Mouse (Mus musculus) spleen, postnatal 4 days (tissue): ENCODE measurements around the gene Micall1.
A peak's percentile ranks its signal among the peaks of the same experiment; 100 is the strongest.

Experiments
- DNase-seq, 2 experiments: peaks; one replicate each; pipeline ENCODE4 v3.0.0; 2022; ENCODE audit warnings: low spot score in 2 of 2

The Micall1 gene

GRCm38 (mm10) chr15:79097135-79097534, 11.6 kb upstream of the Micall1 start:
- DNase-seq = no peak

DNA sequence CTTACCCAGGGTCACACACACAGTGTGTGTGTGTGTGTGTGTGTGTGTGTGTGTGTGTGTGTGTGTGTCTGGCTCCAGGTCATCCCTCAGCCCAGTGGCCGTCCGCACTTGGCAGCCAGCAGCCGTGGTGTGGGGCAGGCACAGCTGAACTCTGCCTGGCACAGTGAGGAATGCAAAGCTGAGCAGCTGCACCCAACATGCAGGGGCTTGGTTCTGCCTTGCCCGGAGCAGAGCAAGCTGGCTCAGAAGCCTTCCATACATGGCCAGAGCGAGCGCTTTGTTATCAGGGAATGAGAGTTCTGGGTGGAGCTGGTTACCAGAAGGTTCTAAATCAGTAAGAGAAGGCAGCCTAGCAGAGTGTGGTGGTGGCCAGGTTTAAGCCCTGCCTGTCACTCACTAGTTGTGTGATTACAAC, 11.1 kb upstream of the Micall1 start:
- DNase-seq = no peak

DNA sequence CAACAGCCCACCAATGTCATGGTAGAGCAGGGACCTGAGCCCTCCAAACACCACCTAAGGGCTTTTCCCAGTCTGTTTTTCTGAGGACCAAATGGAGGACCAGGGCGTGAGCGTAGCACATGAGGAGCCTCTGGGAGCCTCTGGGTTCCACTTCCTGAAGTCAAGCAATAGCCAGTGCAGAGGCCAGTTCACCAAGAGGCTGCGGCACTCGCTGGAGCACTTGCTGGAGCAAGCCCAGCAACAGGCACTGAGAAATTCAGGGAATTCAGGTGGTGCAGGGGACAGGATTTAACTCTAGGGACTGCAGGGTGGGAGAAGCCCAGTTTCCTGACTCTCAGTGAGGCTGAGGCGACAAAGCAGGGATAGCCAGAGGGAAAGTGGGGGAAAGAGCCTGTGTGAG, 10.5 kb upstream of the Micall1 start:
- DNase-seq = no peak

GRCm38 (mm10) chr15:79098868-79099267, 9.8 kb upstream of the Micall1 start:
- DNase-seq = no peak

- no peak for DNase-seq
These were observed 9.2 kb upstream of the Micall1 start for GRCm38 (mm10) chr15:79099456-79099855.

DNA sequence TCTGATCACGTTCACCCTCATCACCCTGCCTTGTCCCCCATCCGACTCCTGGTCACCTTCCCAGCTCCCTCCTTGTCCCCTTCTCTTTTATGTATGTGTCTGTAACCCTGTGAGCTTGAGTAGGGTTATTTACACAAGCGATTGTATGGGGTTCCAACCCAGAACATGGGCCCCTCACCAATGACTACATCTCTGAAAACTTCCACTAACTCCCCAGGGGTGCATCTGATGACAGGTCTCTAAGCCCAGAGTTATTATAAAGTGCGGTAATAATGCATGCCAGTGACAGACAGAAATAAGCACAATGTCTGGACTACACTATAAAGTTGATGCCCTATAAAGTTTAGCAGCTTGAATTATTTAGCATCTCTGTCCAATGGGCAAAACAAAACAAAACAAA, 8.3 kb upstream of the Micall1 start:
- DNase-seq = no peak

DNA sequence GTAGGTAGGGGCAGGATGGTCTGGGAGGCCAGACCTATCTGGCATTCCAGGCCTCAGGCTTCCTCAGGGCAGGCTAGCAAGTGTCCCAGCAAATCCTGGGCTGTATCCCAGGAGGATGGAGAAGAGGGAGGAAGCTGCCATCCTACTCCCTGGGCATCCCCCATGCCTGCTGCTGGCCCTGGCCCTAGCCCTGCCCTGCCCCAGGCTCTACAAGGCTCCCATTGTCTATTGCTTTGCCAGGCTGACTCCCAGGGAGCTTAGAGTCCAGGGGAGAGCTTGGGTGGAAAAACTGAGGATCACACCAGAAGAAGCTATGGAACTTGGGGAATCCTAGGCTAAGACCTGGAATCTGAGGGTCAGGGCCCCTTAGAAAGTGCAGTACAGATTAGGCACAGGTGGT, 7.2 kb upstream of the Micall1 start:
- no peak for DNase-seq

GRCm38 (mm10) chr15:79103264-79103663, 5.4 kb upstream of the Micall1 start:
- no peak for DNase-seq

GRCm38 (mm10) chr15:79105804-79106203, 2.9 kb upstream of the Micall1 start:
- DNase-seq = no peak

DNA sequence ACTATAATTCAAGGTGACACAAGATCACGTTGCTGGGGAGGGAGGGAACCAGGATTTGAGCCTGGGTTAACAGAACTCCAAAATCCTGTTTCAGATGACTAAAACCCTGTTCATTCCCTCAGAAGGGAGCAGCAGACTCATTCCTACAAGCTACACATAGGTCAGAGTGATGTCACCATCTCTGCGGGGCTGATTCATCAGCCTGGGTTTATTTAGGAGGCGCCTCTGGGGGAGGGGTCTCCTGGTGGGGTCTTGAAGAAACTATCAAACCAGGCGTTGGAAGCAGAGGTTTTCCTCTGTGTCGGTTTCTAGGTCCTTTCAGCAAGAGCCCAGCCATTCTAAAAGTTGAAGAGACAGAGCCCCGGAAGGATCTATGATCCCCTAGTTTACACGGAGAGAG, 732 bp upstream of the Micall1 start:
- DNase-seq = no peak

DNA sequence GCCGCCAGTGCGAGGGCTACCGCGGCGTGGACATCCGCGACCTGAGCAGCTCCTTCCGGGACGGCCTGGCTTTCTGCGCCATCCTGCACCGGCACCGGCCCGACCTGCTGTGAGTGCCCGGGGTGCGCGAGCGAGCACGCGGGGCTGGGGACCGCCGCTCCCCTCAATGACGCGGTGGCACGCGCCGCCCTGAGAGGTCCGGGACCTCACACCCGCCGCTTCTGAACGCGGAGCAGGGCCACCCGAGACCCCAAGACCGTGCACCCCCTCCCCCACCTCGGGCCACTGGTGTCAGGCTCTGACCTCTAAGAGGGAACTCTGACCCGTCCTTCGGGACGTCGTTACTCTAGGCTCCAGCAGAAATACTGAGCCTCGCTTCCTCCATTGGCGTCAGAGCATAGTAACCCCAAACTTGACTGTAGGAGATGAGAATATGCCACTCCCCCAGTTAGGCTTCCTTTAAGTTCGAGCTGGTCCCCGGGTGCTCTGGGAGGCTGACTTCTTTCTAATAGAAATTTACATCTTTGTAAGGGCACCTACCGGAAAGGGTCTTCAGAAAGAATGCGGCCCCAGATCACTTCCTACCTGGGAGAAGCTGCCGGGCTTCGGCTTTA, 730 bp downstream of the Micall1 start:
- DNase-seq = peak in 1 of 2 experiments; percentile 29

DNA sequence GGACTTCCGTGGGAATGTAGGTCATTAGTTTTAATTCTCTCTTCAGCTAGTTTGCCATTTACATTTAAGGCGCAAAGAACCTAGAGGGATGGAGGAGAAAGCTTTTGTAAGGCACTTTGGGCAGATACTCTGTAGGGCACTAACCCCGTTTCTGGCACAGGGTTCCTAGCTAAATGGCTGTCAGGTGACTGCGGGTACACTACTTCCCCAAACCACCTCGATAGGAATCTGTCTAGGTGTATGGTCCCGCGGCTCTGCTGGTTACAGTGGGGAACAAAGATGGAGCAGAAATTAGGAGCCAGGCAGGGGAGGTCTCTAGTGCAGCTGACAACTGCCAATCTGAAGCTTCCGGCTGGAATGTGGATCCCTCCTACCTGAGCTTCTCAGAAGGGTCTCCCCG, 1.3 kb downstream of the Micall1 start:
- DNase-seq = no peak

DNA sequence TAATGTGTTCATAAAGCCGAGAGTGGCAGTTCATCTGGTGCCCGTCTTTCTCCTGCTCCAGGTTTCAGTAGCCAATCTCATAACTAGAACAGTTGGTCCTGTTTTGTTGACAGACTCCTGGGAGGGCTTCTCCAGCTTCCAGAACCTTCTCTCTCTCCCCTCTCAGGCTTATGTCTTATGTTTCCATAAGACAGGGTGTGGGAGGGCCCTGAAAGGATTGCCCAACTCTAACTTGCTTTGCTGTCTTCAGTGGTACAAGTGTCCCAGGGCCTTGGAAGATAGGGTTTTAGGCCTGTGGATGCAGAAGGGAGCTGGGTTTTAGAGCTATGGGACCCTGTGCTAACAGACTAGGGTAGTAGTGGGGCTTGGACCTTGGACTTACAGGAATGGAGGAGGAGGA, 1.8 kb downstream of the Micall1 start:
- no peak for DNase-seq

DNA sequence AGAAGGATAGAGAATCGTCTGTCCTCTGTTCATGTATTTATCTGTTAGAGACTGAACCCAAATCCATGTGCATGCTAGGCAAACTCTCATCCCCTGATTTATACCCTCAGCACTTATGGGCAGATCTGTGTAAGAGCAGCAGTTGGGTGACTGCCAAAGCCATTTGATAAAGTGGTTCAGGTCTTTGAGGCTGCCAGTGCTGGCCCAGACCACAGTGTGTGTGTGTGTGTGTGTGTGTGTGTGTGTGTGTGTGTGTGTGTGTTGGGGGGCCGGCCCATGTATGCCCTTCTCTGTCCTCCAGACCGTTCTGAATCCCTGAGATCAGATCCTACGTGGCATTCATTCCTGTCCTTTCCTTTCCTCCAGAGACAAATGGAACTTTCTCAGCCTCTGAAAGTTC, 3.1 kb downstream of the Micall1 start:
- DNase-seq = no peak

DNA sequence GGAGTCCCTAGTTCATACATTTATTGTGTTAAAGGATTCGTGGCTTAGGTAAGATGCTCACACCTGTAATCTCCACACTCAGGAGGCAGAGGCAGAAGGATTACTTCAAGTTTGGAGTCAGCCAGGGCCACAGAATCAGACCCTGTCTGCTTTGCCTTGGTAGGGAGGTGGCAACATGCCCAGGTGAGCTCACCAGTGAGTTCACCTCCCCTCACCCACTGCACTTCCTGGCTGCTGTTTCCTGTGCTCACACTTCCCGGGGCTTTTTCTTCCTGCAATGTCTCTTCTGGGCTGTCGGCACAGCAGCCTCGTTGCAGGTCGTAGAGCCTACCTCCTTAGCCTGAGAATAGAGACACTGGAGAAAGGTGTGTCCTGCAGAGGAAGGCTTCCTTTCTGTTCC, 6.6 kb downstream of the Micall1 start:
- DNase-seq = no peak

- DNase-seq = no peak
These were observed 10.8 kb downstream of the Micall1 start for GRCm38 (mm10) chr15:79119491-79119890.

- DNase-seq = no peak
These were observed 13.4 kb downstream of the Micall1 start for GRCm38 (mm10) chr15:79122119-79122518.

- no peak for DNase-seq
These were observed 13.8 kb downstream of the Micall1 start for GRCm38 (mm10) chr15:79122546-79122945.

- DNase-seq = no peak
These were observed 15.1 kb downstream of the Micall1 start for GRCm38 (mm10) chr15:79123751-79124150.

DNA sequence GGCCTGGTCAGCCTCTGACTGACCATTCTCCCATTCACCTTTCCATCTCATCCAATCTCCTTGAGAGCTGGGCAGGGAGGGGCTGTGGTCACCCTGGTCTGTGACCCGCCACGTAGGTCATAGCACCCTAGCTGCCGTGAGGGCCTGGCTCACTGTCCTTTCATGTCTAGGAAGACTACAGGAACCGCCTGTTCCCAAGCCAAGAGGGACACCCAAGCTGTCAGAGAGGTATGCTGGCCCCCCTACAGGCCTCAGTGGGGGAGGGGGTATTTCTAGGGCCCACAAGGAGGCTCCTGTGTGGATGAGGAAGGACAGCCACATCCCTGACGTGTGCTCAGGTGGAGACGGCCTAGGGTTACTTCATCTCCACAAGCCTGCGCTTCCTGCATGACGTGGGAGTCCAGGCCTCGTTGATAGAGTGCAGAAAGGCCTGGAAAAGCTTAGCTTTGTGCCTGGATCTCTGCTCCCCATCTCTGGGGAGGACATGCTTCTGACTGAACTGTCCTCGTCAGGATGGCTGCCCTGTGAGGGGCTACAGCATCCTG, 15.7 kb downstream of the Micall1 start:
- DNase-seq = no peak

- DNase-seq = peak; percentile 41 to 75
These were observed 17.7 kb downstream of the Micall1 start for GRCm38 (mm10) chr15:79126217-79126932.

DNA sequence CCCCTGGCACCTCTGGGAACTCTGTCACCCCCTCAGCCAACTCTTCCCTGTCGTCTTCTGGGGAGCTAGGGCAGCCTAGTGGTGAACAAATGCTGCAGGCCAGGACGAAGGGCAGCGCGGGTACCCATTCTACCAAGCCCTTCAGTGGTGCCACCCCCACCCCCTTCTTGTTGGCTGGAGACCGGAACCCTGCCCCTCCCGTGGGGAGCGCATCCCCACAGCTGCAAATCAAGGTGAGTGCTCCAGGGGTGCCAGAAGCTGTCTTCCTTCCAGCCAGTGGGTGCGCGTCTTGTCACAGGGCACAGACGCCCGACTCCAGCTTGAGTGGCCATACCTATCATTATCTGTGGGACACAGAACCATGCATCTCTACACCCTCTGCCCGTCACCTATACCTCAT, 18.4 kb downstream of the Micall1 start:
- DNase-seq = no peak

GRCm38 (mm10) chr15:79128208-79128607, 19.5 kb downstream of the Micall1 start:
- DNase-seq = no peak
